Mouse (Mus musculus) embryonic fibroblast, embryonic 13.5 days (primary cell): ENCODE measurements around the gene Cept1.

ENCODE experiments used
- CTCF ChIP-seq: IDR thresholded peaks from 2 replicates; pipeline ENCODE4 v1.5.1; 2011; ENCODE audit warnings: mild to moderate bottlenecking, control low read depth, low read length, moderate library complexity, borderline replicate concordance; ENCODE audit not compliant: insufficient read depth
- POLR2A ChIP-seq: IDR thresholded peaks from 2 replicates; pipeline ENCODE4 v1.6.1; 2011; ENCODE audit warnings: low read depth, mild to moderate bottlenecking, control low read depth, low read length, moderate library complexity

DNA sequence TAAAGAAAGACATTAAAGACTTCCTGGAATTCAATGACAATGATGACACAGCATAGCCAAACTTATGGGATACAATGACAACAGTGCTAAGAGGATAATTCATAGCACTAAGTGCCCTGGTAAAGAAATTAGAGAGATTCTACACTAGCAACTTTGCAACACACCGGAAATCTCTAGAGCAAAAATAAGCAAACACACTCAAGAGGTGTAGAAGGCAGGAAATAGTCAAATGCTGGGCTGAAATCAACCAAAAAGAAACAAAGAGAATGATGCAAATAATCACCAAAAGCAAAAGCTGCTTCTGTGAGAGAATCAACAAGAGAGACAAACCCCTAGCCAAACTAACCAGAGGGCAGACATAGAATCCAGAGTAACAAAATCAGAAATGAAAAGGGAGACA is 24.9 kb downstream of the Cept1 start:
- TF ChIP-seq POLR2A, result no peak
- no peak for TF ChIP-seq CTCF
